Mouse (Mus musculus): Measurements from ENCODE around the gene Gm2163. TPM values are rescaled to one million over a fixed set of nuclear protein-coding genes. Genes with fewer than 3 reads are reported as not detected.
"Not testable (repeated sequence)": the region's sequence is repeated elsewhere in the genome, so short reads cannot be mapped to it uniquely, and the experiment has no call there.

Gm2163 gene
- polyA plus RNA-seq (2012; ENCODE audit: insufficient read depth, insufficient read length, missing spikeins), result not detected in 2 replicates

DNA sequence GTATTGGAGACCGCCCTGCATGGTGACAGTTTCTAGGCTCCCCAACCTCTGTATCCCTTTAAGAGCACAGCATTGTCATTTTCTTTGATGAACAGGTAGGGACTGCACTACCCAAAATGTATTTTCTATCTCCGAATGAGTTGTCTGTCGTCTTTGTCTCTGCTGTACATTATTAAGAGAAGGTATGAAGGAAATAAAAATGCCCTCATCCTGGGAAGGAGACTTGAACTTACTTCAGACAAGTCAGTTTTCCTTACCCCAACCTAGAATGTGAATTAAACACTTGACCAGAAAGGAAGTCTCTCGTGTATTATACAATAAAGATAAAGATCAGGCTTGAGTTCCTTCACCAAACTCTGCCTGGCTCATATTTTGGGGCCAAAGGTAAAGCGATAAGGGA lies at the start of gene Gm2163:
TSS of gene Gm2163 (plus strand) at position 301 of the 400 bp plus-strand sequence.
- H3K4me1 ChIP-seq (ENCODE audit: control insufficient read depth, insufficient read depth, insufficient read length, low read length); H3K27ac ChIP-seq (replicated peaks; ENCODE audit: low read depth, low read length); H3K4me3 ChIP-seq (ENCODE audit: insufficient read depth, low read depth, low read length): not testable (repeated sequence)

DNA sequence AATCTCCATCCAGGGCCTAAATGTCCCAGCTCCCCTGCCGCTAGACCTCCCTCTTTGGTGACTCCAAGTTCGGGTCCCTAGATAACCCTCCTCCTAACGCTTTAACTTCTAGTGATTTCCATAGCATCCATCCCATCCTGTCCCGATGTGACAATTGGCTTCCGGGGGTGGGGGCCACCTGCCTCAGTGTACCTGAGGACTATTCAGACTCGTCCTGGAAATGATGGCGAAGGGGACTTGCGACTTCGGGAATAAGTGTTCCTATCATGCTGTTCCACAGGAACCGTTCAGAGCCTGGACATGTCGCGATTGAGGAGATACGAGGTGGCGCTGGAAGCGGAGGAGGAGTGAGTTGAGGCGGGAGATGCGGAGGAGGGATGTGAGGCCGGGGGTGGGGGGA lies 27.5 kb upstream of the Gm2163 start, which contains the start of gene Gm21586:
TSS of gene Gm21586 (plus strand) at position 301 of the 400 bp plus-strand sequence.
- not testable (repeated sequence) for H3K27ac ChIP-seq (replicated peaks; ENCODE audit: low read depth, low read length); H3K4me3 ChIP-seq (ENCODE audit: insufficient read depth, low read depth, low read length); H3K4me1 ChIP-seq (ENCODE audit: control insufficient read depth, insufficient read depth, insufficient read length, low read length)

DNA sequence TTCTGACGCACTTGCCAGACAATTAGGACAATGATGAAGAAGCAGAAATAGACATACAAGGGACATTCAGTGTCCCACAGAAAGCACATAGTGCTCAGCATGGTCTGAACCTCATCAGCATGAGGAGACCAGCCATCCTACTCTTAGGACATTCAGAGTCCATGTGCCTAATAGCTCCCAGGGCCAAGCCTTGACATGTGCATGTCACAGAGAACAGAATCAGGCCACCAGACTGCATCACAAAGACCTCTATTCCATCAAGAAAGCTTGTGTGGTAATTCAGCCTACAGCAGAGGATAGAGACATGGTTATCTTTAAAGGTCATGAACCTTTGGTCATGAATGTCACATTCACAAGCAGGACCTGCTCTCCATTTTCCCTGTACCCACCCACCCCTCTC lies 61.5 kb downstream of the Gm2163 start, which contains the start of gene Fam205a2:
TSS of gene Fam205a2 (minus strand) at position 101 of the 400 bp plus-strand sequence.
- not testable (repeated sequence) for H3K4me1 ChIP-seq (ENCODE audit: control insufficient read depth, insufficient read depth, insufficient read length, low read length); H3K27ac ChIP-seq (replicated peaks; ENCODE audit: low read depth, low read length); H3K4me3 ChIP-seq (ENCODE audit: insufficient read depth, low read depth, low read length)

DNA sequence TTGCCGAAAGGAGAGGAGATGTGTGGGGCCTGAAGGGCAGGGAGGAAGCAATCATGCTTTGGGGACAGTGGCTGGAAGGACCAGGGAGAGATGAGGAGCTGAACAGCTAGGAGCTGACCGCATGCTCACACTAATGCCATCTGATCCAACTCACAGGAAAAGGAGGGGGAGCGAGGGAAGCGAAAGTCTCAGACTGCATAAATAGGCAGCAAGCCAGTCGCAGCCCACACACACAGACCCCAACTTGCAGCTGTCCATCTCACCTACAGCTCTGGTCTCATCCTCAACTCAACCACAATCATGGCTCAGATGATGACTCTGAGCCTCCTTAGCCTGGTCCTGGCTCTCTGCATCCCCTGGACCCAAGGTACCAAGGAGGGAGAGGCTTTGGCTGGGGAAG lies 145.3 kb downstream of the Gm2163 start, which contains the start of gene Gm10591:
TSS of gene Gm10591 (plus strand) at position 301 of the 400 bp plus-strand sequence.
- not testable (repeated sequence) for H3K4me1 ChIP-seq (ENCODE audit: control insufficient read depth, insufficient read depth, insufficient read length, low read length); H3K4me3 ChIP-seq (ENCODE audit: insufficient read depth, low read depth, low read length); H3K27ac ChIP-seq (replicated peaks; ENCODE audit: low read depth, low read length)

DNA sequence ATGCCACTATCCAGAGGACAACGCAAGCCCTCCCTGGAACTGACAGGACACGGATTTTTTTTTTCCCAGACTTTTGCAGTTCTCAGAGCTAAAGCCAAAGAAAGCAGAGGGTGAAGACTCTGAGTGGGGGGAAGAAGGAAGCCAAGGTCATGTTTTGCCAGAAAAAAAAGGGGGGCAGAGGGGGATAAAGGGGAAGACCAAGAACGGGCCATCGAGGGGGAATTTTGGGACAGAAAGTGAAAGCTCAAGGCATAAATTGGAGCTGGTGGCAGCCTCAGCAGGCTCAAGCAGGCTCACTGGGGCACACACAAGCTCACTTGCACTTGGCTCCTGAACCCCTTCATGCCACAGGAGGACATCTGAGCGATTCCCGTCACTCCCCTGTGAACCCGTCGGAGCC lies 162.9 kb downstream of the Gm2163 start, which contains the start of gene Gm2564:
TSS of gene Gm2564 (plus strand) at position 301 of the 400 bp plus-strand sequence.
- H3K4me3 ChIP-seq (ENCODE audit: insufficient read depth, low read depth, low read length); H3K27ac ChIP-seq (replicated peaks; ENCODE audit: low read depth, low read length); H3K4me1 ChIP-seq (ENCODE audit: control insufficient read depth, insufficient read depth, insufficient read length, low read length): not testable (repeated sequence)

Other genes with a start within 250 kb of the Gm2163 start
- 0.55 TPM in 1 of 2 replicates, not detected in the other for gene Gm10600, start 226.1 kb upstream of the Gm2163 start, polyA plus RNA-seq (2012; ENCODE audit: insufficient read depth, insufficient read length, missing spikeins)
- gene Ccl21b, start 211.0 kb upstream of the Gm2163 start, polyA plus RNA-seq (2012; ENCODE audit: insufficient read depth, insufficient read length, missing spikeins), result not detected in 2 replicates
- not detected in 2 replicates for gene Gm21953, start 172.5 kb upstream of the Gm2163 start, polyA plus RNA-seq (2012; ENCODE audit: insufficient read depth, insufficient read length, missing spikeins)
- not detected in 2 replicates for gene Fam205a3, start 148.4 kb upstream of the Gm2163 start, polyA plus RNA-seq (2012; ENCODE audit: insufficient read depth, insufficient read length, missing spikeins)
- gene Gm21586, start 27.4 kb upstream of the Gm2163 start, polyA plus RNA-seq (2012; ENCODE audit: insufficient read depth, insufficient read length, missing spikeins), result not detected in 2 replicates
- gene Fam205a2, start 61.4 kb downstream of the Gm2163 start, polyA plus RNA-seq (2012; ENCODE audit: insufficient read depth, insufficient read length, missing spikeins), result not detected in 2 replicates
- not detected in 2 replicates for gene Gm10591, start 145.4 kb downstream of the Gm2163 start, polyA plus RNA-seq (2012; ENCODE audit: insufficient read depth, insufficient read length, missing spikeins)
- gene Gm2564, start 163.0 kb downstream of the Gm2163 start, polyA plus RNA-seq (2012; ENCODE audit: insufficient read depth, insufficient read length, missing spikeins), result 3.0 TPM in 1 of 2 replicates, not detected in the other
- not detected in 2 replicates for gene Ccl27b, start 188.5 kb downstream of the Gm2163 start, polyA plus RNA-seq (2012; ENCODE audit: insufficient read depth, insufficient read length, missing spikeins)
- not detected in 2 replicates for gene Il11ra2, start 195.1 kb downstream of the Gm2163 start, polyA plus RNA-seq (2012; ENCODE audit: insufficient read depth, insufficient read length, missing spikeins)